Mouse (Mus musculus) kidney, embryonic 14.5 days (tissue): ENCODE data around the gene Gm21985. TPM values are rescaled to one million over a fixed set of nuclear protein-coding genes. Genes with fewer than 3 reads are reported as not detected.
"Not testable (repeated sequence)": the region's sequence is repeated elsewhere in the genome, so short reads cannot be mapped to it uniquely, and the experiment has no call there.

Experiments
- ATAC-seq: fragments of 200-750 bp; cut with Nextera tagmentation; 2 replicates; pipeline ENCODE4 v1.8.0; 2017; ENCODE audit warnings: moderate number of reproducible peaks, mild to moderate bottlenecking, moderate TSS enrichment, moderate library complexity; ENCODE audit not compliant: low FRiP score, low TSS enrichment
- H3K27ac ChIP-seq: fragments of 300-500 bp; sonication (generic); 2 replicates; pipeline ENCODE4 v1.5.1; 2014; ENCODE audit warnings: low read depth, mild to moderate bottlenecking, low read length, moderate library complexity, mixed read lengths
- H3K27me3 ChIP-seq: fragments of 300-500 bp; sonication (generic); 2 replicates; pipeline ENCODE4 v1.6.1; 2014; ENCODE audit warnings: mild to moderate bottlenecking, low read length; ENCODE audit not compliant: control insufficient read depth, insufficient read depth
- H3K36me3 ChIP-seq: fragments of 300-500 bp; sonication (generic); 2 replicates; pipeline ENCODE4 v1.6.1; 2014; ENCODE audit warnings: low read length, mixed read lengths; ENCODE audit not compliant: control insufficient read depth, insufficient read depth
- H3K4me1 ChIP-seq: fragments of 300-500 bp; sonication (generic); 2 replicates; pipeline ENCODE4 v1.6.1; 2014; ENCODE audit warnings: low read length, mixed read lengths; ENCODE audit not compliant: control insufficient read depth, insufficient read depth
- H3K4me2 ChIP-seq: fragments of 300-500 bp; sonication (generic); replicated peaks from 2 replicates; pipeline ENCODE4 v1.6.1; 2014; ENCODE audit warnings: low read depth, mild to moderate bottlenecking, low read length
- H3K4me3 ChIP-seq: fragments of 300-500 bp; sonication (generic); 2 replicates; pipeline ENCODE4 v1.5.1; 2014; ENCODE audit warnings: mild to moderate bottlenecking, low read length
- H3K9ac ChIP-seq: fragments of 300-500 bp; sonication (generic); 2 replicates; pipeline ENCODE4 v1.6.1; 2014; ENCODE audit warnings: low read depth, mild to moderate bottlenecking, low read length, moderate library complexity
- H3K9me3 ChIP-seq: fragments of 300-500 bp; sonication (generic); 2 replicates; pipeline ENCODE4 v1.6.1; 2016; ENCODE audit warnings: low read length; ENCODE audit not compliant: control insufficient read depth
- WGBS: fragments of 180-500 bp; shearing (Covaris S2); extraction: QIAGEN DNeasy Blood & Tissue Kit; methylation state at CpG from one replicate; pipeline ENCODE4 v1.1.7; 2014; 5-methylcytosine and 5-hydroxymethylcytosine counted together
- polyA plus RNA-seq: library from polyadenylated mRNA; unstranded; fragments of >200 nt; fragmentation: Nextera tagmentation; extraction: Ambion mirVana; gene quantifications from 2 replicates; pipeline ENCODE4 v1.2.1, GENCODE M21; 2014

Gene Gm21985
- polyA plus RNA-seq, 1 experiment from 2014 or later: not detected

DNA sequence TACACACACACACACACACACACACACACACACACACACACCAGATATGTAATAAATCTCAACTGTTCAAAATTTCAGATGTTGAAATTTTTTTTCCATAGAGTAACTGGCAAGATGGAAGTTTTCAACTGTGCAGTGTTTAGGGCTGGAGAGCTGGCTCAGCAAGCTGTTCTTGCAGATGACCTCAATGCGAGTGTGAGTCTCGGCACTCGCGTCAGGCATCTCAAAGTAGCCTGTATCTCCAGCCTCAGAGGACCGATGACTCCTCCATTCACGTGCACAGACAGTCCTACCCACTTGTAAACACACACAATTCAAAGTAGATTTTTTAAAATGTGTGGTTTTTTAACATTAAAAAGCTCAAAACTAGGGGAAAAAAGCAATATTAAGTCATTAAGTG, 7.4 kb downstream of the Gm21985 start:
- no peak overlapping the region for H3K9ac ChIP-seq
- H3K27me3 ChIP-seq: no peaks in the 10 kb centered on the region
- no peaks in the 10 kb centered on the region for H3K9me3 ChIP-seq
- no peaks in the 10 kb centered on the region for H3K36me3 ChIP-seq
- no peak overlapping the region for H3K4me2 ChIP-seq
- no peak overlapping the region for H3K27ac ChIP-seq
- WGBS: 88% methylated on average over 6 of the region's 6 CpGs
- ATAC-seq: no peak
- no peak overlapping the region for H3K4me3 ChIP-seq
- H3K4me1 ChIP-seq: no peaks in the 10 kb centered on the region

DNA sequence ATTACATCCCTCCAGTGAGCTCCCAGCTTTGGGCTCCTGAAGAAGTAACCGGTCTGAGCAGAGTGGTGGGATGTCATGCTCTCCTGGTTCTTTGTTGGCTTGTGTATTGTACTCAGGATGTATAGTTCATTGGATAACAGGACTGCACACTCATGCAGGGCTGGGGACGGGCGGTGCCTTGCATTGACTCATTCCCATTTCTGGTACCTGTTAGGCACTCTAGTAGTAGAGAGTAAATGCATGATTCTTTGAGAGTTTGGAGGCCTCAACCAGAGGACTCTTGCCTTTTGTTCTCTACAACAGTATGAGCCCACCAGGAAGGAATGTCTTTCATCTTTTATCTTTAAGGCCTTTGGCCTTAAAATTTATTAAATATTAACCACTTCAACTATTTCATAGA, 10.8 kb downstream of the Gm21985 start:
- no peak overlapping the region for H3K9ac ChIP-seq
- no peak overlapping the region for H3K4me2 ChIP-seq
- H3K36me3 ChIP-seq: no peaks in the 10 kb centered on the region
- H3K9me3 ChIP-seq: no peaks in the 10 kb centered on the region
- no peak overlapping the region for H3K4me3 ChIP-seq
- 79% methylated on average over 3 of the region's 3 CpGs for WGBS
- no peak for ATAC-seq
- no peak overlapping the region for H3K27ac ChIP-seq
- H3K4me1 ChIP-seq: no peaks in the 10 kb centered on the region
- no peaks in the 10 kb centered on the region for H3K27me3 ChIP-seq

DNA sequence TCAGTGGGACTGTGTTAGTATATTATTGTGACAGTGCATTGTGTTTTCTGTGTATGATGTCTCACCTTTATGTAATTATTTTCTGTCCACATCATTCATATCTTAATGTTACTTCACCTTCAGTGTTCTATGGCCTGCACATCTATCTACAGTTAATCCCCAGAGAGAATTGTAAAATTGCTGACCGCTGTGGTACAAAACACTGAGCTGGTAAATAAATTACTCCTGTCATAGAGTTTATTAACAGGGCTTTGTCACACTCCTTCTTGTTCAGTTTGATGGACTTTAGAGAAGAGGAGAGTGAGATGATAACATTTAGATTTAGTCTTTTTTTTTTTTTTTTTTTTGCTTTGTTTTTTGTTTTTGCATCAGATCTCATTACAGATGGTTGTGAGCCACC, 16.7 kb downstream of the Gm21985 start:
- no peaks in the 10 kb centered on the region for H3K4me1 ChIP-seq
- no peak overlapping the region for H3K9ac ChIP-seq
- no peak overlapping the region for H3K27ac ChIP-seq
- no peak for ATAC-seq
- WGBS: 83% methylated on average over 1 of the region's 1 CpGs
- no peak overlapping the region for H3K4me3 ChIP-seq
- no peak overlapping the region for H3K4me2 ChIP-seq
- no peaks in the 10 kb centered on the region for H3K9me3 ChIP-seq
- no peaks in the 10 kb centered on the region for H3K27me3 ChIP-seq
- H3K36me3 ChIP-seq: no peaks in the 10 kb centered on the region

DNA sequence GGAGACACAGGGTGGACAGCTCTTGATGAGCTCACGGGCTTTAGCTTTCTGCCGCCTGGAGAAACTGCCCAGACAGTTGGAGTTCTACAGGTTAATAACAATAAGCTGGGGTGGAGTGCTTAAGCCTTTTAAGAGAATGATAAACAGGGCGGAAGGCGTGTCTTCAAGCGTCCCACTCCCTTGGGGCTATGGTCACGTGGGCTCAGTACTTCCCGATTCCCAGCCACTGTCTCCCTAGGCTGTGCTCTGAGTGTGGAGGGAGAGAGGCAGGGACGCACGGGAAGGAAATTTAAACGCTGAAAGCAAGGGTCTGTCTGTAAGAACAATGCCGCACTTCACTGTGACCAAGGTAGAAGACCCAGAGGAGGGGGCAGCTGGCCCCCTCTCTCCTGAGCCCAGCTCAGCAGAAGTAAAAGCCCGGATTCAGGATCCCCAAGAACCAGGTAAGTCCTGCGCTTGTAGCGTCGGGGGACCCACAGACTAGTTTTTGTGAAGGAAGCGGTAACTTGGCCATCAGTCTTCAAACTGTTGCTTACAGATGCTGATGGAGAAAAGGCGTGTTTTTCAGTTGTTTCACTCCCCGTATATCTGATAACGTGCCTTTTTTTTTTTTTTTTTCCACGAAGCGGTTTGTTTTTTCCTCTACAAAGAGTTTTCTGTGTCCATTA, 18.4 kb downstream of the Gm21985 start:
- Histone ChIP-seq H3K4me1 (no peaks in the 10 kb centered on the region), H3K27ac (no peak overlapping the region)

DNA sequence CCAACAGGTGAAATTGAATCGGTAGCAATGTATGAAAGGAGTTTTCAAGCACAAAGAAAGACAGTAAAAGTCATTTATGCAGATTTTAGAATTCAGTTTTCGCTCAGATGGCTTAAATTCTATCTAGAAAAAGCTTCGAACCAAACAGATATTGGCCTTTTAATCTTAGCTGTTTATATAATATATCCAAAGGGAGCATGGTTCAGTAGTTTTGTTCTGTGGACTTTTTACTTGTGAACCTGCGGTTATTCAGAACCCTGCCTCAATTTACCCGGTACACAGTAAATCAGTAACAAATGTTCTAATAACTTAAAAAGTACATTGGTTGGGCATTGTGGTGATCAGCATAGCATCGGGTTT, 18.9 kb downstream of the Gm21985 start:
- no peak for ATAC-seq
- Histone ChIP-seq H3K27ac (no peak overlapping the region), H3K4me3 (peak overlapping the region; percentile 50), H3K9me3 (no peaks in the 10 kb centered on the region), H3K27me3 (no peaks in the 10 kb centered on the region), H3K9ac (peak overlapping the region; percentile 63; the same call in 1 of the 2 replicates), H3K4me2 (peak overlapping the region; percentile 76), H3K36me3 (no peaks in the 10 kb centered on the region), H3K4me1 (no peaks in the 10 kb centered on the region)
- WGBS: 56% methylated on average over 6 of the region's 6 CpGs

More for the DNA sequence above, 18.4 kb downstream of the Gm21985 start:
- 2% methylated on average over 21 of the region's 21 CpGs for WGBS
- H3K27me3 ChIP-seq: no peaks in the 10 kb centered on the region
- H3K4me3 ChIP-seq: peak overlapping the region; percentile 50
- peak overlapping the region; percentile 76 for H3K4me2 ChIP-seq
- no peaks in the 10 kb centered on the region for H3K36me3 ChIP-seq
- H3K9ac ChIP-seq: peak overlapping the region; percentile 63
- no peaks in the 10 kb centered on the region for H3K9me3 ChIP-seq
- peak; percentile 95 for ATAC-seq

DNA sequence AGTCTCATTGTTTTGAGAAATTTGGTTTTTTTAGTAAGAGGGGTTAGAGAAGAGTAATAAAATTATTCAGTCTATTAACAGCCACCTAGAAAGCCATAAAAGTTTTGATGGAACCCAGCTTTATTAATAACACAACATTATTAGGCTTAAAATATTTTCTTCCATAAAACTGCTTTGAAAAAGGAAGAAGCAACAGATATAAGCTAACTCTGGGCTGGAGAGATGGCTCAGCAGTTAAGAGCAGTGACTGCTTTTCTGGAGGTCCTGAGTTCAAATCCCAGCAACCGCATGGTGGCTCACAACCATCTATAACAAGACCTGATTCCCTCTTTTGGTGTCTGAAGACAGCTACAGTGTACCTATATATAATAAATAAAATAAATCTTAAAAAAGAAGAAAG, 19.9 kb downstream of the Gm21985 start:
- H3K9ac ChIP-seq, H3K9me3 ChIP-seq, H3K4me2 ChIP-seq, ATAC-seq, H3K4me1 ChIP-seq, H3K36me3 ChIP-seq, H3K27ac ChIP-seq, H3K4me3 ChIP-seq, H3K27me3 ChIP-seq: not testable (repeated sequence)
- WGBS: 100% methylated on average over 1 of the region's 1 CpGs

DNA sequence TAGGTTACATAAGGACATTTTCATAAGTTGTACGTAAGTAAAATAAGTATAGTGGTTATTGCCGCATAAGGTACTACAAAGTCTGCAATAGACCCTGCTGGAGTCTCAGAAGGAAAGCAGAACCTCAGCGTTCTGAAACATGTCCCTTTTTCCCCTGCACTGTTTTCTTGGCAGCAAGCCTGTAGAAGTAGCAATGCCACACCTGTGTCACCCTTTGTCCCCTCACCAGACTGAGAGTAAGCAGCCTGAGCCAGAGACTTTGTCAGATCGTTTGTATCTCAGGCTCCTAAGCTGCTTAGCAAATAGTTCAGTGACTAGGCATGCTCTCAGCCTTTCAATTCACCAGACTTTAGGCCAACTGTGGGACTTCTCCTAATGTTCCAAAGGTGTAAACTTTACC, 20.9 kb downstream of the Gm21985 start:
- no peaks in the 10 kb centered on the region for H3K9me3 ChIP-seq
- H3K27ac ChIP-seq: no peak overlapping the region
- no peak overlapping the region for H3K4me3 ChIP-seq
- ATAC-seq: no peak
- H3K4me2 ChIP-seq: no peak overlapping the region
- no peaks in the 10 kb centered on the region for H3K27me3 ChIP-seq
- H3K4me1 ChIP-seq: no peaks in the 10 kb centered on the region
- no peak overlapping the region for H3K9ac ChIP-seq
- no peaks in the 10 kb centered on the region for H3K36me3 ChIP-seq
- WGBS: 74% methylated on average over 4 of the region's 4 CpGs

DNA sequence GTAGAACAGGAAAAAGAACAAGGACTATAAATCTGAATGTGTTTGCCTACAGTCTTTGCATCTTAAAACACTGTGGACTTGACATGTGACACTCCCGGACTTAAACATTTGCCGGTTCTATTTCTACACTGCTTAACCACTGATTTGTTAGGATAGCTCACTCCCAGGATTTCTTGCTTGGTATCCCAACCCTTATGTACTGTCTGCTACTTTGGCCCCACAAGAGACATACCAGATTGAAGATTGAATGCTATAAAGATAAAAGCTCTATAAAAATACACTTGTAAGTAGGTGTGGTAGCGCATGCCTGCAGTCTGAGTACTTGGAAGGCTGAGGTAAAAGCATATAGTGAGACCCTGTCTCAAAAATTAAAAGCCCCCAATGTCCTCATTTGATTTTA, 23.4 kb downstream of the Gm21985 start:
- no peak overlapping the region for H3K4me2 ChIP-seq
- ATAC-seq: no peak

DNA sequence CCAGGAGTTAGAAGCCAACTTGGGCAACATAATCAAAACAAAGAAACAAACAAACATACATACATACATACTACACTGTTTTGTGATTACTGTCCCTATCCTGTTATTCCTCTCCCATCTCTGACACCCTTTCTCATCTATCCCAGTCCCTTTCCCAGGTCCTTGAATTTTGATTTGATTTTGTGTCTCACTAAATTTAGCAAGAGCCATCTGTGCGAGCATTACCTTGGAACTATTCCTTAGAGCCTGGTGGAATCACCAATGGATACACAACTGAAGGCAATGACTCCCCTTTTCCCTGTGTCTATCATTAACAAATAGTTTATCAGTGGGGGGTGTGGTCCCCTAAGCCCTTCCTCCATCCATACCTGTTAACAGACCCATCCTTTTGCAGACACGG, 26.7 kb downstream of the Gm21985 start:
- ATAC-seq: no peak
- Histone ChIP-seq H3K27ac (no peak overlapping the region), H3K4me1 (no peaks in the 10 kb centered on the region), H3K36me3 (no peaks in the 10 kb centered on the region), H3K27me3 (no peaks in the 10 kb centered on the region), H3K4me3 (no peak overlapping the region), H3K9me3 (no peaks in the 10 kb centered on the region), H3K4me2 (no peak overlapping the region), H3K9ac (no peak overlapping the region)
- WGBS: 91% methylated on average over 2 of the region's 2 CpGs

More for the DNA sequence above, 23.4 kb downstream of the Gm21985 start:
- Histone ChIP-seq H3K9ac (no peak overlapping the region), H3K9me3 (no peaks in the 10 kb centered on the region), H3K36me3 (no peaks in the 10 kb centered on the region), H3K27me3 (no peaks in the 10 kb centered on the region), H3K4me3 (no peak overlapping the region), H3K4me1 (no peaks in the 10 kb centered on the region), H3K27ac (no peak overlapping the region)
- 87% methylated on average over 3 of the region's 3 CpGs for WGBS
